Mouse (Mus musculus) spleen, adult 2 months (tissue): ENCODE measurements around the gene Pagr1a.

Experiments
- CTCF ChIP-seq: fragments of 200-500 bp; IDR thresholded peaks from 2 replicates; pipeline ENCODE4 v1.5.1; 2011; ENCODE audit warnings: mild to moderate bottlenecking, inconsistent platforms; ENCODE audit not compliant: insufficient read depth, insufficient read length, insufficient replicate concordance; ENCODE audit errors: extremely low read depth
- POLR2A ChIP-seq: fragments of 200-500 bp; IDR thresholded peaks from 2 replicates; pipeline ENCODE4 v1.6.1; 2011; ENCODE audit warnings: low read depth, low read length, inconsistent platforms

DNA sequence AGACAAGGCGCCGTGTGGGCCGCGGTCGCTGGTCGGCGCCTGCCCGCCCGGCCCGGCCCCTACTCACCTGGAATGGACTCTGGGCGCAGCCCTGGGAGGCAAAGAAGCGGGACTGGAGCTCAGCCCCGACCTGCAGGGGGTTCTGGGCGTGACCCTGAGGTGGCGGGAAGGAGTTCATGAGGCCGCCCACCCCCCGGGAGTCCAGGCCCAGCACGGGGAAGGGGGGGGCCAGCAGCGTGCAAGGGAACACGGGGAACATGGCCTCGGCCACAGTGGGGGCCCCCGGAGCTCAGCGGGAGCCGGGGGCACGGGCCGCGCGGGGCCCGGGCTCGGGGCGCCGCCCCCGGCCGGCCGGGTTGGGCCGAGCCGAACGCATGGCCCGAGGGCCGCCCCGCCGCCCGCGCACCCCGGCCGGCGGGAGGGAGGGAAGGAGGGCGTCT, 9.0 kb upstream of the Pagr1a start:
- TF ChIP-seq POLR2A: no peak
- TF ChIP-seq CTCF: no peak
